Mouse (Mus musculus): ENCODE data around the gene Sdf2.

- peak; percentile 34; the same call in 1 of the 2 replicates for TF ChIP-seq IRF4 (IDR thresholded peaks at IDR 0.05; ENCODE audit: low read depth, low read length)
- peak; percentile 3; the same call in 1 of the 2 replicates for TF ChIP-seq EP300 (IDR thresholded peaks at IDR 0.05; ENCODE audit: low read length)
- TF ChIP-seq JUND (conservative IDR thresholded peaks at IDR 0.05; ENCODE audit: low read depth, low read length): no peak
- no peak; the same call in none of the 2 replicates for TF ChIP-seq ETS1 (conservative IDR thresholded peaks at IDR 0.05; ENCODE audit: low read depth, low read length)
- peak; percentile 90 for TF ChIP-seq TCF12 (IDR thresholded peaks at IDR 0.05; ENCODE audit: low read depth, low read length)
Measured at GRCm38 (mm10) chr11:78301357-78302084, 56.0 kb downstream of the Sdf2 start, which contains the start of gene Spag5.

All from CH12.LX (cell line).